Mouse (Mus musculus) yolk sac, embryonic 10.5 days (tissue): ENCODE measurements around the gene Gphn.
"Not testable (repeated sequence)": the region's sequence is repeated elsewhere in the genome, so short reads cannot be mapped to it uniquely, and the experiment has no call there.

Experiments used
- DNase-seq: peaks from one replicate; pipeline ENCODE4 v3.0.0-alpha.2; 2017; ENCODE audit warnings: low spot score

Gphn gene

DNA sequence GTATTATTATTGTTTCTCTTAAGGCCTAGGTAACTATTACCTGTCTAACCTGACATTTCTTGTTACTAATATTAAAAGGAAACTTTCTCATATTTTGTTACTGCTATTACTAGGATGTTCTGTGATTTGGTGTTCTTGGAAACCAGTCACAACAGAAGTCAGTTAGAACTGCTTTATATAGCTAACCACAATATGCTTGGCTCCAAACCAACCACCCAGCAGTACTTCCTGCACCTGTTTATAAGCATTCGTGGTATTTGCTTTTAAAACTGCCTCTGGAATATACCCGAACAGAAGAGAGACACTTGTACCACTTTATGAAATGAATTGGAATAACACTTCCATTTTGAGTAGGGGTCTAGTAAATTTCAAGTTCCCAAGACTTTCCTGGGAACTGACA is 130.3 kb downstream of the Gphn start:
- no peak for DNase-seq

DNA sequence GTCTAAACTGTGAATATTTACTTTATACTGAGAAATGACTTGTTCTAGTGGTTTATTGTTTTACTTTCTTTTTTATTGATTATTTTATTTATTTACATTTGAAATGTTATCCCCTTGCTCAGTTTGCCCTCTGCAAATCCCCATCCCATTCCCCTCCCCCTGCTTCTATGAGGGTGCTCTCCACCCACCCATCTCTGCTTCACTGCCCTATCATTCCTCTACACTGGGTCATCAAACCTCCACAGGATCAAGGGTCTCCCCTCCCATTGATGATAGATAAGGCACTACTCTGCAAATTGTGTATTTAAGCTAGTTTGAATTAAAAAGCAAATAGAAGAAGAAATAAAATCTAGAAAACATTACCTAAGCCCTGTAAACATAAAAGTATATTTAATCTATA is 163.1 kb downstream of the Gphn start:
- no peak for DNase-seq

DNA sequence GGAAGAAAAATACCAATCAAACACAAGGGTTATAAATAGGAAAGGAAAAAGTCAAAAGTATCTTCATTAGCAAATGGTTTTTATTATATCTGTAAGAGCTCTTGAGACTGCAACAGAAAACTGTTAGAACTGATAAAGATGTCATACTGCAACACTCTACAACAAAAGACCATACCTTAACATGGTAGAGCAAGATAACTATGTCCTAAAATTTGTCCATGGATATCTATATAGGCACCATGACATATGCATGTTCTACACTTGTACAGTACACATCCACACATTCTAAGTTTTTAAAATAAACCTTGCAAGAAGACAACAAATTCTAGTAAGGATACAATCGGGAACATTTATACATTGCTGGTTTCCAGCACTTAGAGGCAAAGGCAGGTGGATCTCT is 169.1 kb downstream of the Gphn start:
- DNase-seq: no peak

DNA sequence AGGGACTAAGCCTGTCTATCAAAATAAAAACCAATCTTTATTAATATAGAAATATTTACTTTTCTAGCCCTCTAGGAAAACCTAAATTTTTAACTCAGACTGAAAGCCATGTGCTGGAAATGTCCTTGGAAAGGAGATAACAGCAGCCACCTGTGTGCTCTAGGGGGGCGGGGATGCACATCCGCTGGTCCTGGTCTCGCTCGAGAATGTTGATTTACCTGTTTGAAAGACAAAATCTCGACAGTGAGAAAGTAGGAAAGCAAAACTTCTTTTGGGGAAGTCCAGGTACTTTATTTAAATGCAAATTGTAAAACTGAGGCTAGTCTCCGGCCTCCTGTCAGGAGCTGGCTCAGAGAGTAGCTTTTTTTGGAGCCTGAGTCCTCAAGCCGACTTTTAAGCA is 181.3 kb downstream of the Gphn start:
- DNase-seq: not testable (repeated sequence)

DNA sequence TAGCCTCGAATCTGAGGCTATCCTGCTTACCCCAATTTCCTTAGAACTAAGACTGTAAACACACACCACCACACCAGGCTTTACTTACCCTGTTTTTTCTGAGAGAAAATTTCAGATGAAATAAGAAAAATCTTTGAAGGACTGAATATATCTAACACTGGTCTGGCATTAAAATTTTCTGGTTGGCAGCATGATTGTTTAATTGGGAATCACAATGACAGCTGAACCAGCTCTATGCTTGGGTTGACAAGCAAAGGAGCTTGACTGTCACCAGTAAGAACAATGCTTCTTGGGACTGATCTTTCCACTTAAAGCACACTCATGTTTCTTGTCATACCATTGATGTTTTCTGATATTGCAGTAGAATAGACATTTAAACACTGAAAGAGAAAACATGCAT is 296.0 kb downstream of the Gphn start:
- DNase-seq: no peak

DNA sequence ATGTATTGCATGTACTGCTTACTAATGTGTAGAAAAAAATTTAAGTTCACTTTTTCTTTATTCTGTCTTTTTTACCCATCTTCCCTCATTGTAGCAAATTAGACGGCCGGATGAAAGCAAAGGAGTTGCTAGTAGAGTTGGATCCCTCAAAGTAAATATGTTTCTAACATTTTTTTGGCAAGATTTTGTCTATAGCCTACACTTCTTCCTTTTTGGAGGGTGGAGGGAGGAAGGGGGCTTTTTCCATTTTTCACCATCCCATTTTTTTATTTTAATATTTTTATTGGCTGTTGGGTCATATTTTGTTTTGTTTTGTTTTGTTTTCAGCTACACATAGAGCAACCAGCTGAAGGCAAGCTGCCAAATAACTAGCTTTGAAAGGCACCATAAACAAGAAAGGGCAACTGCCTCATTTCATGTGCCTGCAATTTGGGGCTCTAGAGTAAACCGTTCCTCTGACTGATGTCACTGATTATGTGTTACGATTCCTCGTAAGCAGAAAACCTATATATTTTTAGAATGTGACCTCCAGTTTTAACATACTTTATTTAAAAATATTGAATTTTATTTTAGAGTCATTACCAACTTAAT is 296.7 kb downstream of the Gphn start:
- DNase-seq: no peak

DNA sequence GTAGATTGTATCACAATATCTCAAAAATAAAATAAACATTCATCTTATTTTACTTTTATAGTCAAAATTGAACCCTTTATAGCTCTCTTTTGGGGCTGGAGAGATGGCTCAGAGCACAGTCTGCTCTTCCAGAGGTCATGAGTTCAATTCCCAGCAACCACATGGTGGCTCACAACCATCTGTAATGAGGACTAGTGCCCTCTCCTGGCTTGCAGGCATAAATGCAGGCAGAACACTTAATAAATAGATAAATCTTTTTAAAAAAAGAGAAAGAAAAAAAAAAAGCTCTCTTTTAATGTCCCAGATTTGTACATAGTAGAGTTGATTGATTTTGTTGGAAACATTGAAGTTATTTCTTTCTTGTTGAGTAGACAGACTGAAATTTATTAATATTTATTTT is 311.4 kb downstream of the Gphn start:
- not testable (repeated sequence) for DNase-seq

DNA sequence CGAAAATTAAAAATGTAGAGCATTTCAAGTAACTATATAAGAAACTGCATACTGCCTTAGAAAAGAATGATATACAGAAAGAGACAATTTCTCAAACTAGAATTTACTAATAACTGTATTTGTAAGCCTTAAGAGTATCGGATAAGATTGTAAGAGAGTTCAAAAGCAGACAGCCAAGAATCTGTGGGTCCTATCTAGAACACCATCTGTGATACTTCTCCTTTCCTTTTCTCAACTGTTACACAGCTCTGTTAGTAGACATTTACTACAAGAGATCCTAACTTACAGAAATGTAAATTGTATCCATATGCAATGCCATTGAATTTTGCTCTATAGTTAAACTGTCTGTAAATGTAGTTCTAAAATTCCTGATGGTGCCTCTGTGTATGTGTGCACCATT is 324.7 kb downstream of the Gphn start:
- no peak for DNase-seq

DNA sequence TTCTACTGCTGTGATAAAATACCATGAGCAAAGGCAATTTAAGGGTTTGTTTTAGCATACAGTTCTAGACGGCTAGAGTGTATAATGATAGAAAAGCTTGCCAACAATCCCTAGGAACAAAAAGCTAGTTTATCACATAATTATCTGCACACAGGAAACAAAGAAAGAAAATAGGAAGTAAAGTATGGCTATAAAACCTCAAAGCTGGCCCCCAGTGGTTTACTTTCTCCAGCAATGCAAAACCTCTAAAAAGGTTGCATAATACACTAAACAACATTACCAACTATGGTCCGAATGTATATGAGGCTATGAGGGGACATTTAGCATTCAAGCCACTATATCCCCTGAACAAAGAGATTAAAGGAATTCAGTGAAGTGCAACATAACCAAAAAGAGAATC is 405.6 kb downstream of the Gphn start:
- no peak for DNase-seq

DNA sequence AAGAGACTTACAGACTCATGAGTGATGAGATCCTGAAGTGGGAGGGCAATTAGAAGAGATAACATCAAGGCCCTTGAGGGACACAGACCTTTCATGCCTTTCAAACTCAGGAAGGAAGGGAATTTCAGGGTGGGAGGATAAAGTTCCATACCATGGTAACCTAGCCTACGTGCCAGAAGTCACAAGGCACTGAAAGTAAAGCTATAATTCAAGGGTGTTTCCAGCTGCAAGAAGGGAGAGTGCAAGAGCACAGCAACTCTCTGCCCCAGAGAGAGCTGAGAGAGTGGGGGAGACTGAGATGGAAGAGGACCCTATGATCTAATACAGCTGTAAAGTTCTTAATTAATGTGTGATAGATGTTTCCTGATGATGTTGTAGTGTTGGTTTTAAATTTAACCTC is 413.3 kb downstream of the Gphn start:
- DNase-seq: no peak

DNA sequence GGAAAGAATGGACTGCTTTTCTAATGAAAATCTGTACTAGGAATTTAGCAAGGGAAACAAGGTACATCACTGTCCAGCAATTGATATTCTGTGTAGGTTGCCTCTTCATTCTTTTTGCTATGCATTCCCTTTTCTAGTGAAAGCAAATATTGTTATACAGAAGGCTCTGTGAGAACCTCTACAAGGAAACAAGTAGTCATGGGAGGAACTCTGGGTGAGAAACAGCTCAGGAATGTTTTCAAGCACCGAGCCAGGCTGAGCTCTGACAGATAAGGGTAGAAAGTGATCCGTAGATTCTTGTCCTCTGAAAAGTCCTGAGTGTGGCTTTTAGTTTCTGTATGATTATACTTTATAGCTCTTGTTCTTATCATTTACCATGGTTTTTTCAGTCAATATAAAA is 413.9 kb downstream of the Gphn start:
- no peak for DNase-seq

DNA sequence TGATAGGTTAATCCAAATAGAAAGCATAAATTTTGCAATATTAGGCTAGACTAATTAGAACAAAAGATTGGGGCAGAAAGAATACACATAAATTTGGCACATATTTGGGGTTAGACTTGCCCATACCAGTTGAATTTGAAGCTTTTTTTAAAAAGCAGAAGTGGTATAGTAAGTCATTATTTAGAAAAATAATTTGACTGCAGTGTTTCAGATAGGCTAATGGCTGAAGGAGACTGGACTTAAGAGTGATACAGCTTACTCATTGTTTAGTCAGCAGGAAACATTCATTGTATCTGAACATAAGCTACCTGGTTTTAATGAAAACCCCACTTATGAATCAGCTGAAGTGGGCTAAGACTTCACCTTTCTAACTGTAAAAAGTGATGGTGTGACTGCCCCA is 415.0 kb downstream of the Gphn start:
- DNase-seq: no peak

DNA sequence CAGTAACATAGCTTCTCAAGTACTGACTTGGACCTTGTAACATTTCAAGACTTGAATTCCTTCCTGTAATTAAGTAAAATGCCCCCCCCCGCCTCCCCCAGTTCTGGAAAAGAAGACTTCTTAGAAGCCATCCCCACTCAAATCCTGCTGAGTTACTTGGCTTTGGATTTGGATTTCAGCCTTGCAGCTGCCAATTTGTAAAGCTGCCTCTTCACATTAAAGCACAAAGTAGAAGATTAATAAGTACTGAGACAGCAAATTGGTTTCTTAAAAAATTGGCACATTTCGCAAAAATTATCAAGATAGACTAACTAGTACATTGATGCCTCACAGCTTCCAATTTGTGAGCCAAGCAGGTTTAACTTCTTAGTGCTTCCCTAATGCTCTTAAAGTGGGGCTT is 417.5 kb downstream of the Gphn start:
- no peak for DNase-seq

DNA sequence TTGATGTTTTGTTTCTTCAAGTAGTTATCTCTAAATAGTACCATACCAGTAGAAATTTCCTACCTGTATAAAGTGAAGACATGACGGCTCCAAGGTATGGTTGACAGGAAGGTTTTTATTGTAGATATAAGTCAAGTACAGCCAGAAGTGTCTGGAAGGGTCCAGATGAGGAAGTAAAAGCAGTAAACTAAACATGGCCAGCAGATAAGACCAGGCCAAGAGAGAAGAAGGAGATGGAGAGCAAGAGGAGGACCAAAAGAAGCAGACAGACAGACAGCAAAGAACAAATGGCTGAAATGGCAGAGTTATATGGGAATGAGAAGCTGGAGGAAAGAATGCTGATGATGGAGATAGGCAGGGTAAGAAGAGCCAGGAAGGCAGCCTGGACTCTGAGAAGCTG is 419.1 kb downstream of the Gphn start:
- no peak for DNase-seq

DNA sequence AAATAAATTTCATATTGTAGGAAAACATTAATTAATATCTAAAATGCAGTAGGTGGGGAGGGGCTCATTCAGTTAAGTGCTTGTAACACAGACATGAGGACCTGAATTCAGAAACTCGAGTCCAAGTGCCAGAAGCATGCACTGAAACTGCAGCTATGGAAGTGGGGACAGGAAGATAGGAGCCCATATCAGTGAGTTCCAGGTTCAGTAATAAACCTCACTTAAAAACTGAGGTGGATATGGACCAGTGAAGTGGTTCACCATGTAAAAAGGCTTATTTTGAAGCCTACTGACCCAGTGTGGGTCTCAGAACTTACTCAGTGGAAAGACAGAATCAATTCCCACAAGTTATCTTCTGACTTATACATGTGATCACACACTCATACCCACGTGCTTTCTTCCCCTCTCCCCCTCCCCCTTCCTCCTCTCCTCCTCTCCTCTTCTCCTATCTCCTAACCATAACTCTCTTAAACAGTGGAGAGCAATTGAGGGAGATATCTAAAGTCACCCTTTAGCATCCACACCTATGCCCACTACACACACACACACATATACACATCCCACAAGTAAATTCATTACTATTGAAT is 433.6 kb downstream of the Gphn start:
- DNase-seq: no peak

DNA sequence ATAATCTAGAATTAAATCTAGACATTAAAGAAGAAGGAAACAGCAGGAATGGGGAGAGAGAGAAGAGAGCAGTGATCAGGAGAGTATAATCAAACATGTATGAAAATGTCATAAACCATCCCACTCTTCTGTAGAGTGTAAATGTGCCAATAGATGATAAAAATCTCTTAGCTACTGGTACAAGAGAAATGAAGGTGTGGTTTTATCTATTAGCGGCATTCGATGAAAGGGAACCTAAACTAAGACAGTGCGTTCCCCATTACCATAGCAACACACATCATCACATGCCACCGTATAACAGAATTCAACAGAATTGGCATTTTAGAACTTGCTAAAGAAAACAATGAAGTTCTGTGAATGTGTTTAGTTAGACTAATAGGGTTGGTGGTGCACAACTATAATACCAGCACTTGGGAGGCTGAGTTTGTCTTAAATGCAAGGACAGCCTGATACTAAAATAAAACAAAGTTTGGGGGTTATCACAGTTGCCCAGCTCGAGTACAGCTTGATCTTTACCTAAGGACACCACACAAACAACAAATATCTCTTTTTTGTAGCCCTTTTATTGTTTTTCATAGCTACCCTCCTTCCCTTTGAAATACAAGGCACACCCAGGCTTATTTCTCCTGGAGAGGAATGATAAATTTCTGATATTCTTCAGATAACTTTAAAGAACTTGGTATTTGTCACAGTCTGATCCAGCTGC is 452.1 kb downstream of the Gphn start:
- DNase-seq: no peak

DNA sequence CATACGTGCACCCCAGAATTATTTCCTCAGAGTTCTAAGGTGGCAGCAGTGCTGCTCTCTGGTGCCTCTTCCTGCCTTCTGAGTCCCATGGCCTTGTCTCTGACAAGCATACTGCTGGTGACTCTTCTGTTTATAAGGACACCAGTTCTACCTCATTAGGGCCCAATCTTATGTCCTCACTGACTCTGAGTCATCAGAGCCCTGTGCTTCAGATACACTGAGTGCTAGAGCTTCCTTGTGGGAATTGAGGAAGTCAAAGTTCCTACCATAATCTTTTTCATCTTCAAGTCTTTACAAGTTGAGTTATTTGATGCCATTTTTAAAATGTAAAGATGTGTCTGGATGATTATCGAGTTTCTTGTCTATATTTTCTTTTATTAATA is 452.6 kb downstream of the Gphn start:
- no peak for DNase-seq

DNA sequence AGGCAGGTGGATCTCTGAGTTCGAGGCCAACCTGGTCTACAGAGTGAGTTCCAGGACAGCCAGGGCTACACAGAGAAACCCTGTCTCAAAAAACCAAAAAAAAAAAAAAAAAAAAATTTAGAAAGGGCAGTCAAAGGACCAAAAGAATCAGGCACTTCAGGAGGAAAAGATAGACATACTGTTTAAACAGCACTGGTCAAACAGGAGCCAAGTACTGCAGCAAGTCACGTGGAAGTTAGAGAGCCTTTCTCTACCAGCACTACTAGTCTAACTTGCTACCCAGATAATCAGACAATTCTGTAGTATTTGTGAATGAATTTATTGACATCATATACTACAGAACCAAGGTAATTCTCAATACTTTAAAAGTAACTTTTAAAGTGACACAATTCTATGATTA is 454.9 kb downstream of the Gphn start:
- no peak for DNase-seq

DNA sequence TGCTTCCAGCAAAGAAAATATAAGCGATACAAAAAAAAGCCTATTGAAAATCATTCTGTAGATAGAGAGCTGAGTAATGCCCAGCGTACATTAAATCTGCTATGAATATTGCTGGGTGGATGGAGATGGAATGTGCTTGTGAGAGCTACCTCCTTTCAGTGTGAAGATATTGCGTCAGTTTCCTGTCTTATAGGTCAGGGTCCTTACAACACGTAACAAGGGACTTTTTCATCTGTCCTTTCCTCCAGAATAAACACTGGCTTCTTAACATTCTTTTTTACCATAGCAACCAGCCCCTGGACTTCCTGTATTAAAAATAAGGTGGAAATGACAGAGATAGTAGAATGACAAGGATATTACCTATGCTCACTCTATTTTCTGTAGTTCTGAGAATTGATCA is 456.1 kb downstream of the Gphn start:
- no peak for DNase-seq

DNA sequence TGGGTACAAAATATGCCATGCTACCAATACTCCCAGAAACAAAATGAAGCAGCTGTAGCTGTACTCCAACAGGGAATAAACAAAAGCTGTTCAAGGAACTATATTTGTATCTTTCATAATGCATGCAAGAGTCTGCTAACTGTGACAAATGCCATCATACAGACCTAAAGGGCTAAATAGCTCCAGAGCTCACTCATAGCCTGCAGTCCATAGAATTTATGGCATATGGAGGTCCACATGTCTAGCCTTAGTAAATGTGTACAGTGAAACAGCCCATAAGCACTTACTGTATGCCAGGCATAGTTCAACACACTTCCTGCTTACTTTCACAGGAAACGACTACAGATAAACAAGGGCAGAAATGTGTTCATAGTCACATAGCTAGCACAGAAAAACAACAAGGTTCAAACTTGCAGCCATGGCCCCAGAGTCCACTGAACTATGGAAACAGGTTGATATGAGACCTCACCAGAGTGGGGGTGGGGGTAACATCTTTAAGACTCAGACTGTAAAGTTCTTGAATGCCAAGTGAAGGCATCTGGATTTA is 459.6 kb downstream of the Gphn start:
- no peak for DNase-seq

DNA sequence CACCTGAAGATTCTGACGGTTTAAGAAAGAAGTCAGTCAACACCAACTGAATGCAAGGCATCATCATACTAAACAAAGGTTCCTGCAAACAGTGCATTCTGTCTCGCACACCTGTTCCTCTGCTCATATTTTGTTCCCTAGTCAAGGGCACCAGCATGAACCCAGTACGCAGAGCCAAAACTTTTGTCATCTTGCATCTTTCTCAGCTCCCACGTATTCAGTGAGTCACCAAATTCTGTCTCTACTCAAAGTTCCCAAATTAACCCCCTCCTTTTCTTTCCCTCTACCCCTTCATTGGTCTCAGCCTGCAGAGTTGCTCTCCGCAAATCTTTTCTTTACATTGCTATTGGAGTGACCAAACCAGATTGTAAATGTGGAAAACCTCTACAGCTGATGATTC is 462.7 kb downstream of the Gphn start:
- DNase-seq: no peak

DNA sequence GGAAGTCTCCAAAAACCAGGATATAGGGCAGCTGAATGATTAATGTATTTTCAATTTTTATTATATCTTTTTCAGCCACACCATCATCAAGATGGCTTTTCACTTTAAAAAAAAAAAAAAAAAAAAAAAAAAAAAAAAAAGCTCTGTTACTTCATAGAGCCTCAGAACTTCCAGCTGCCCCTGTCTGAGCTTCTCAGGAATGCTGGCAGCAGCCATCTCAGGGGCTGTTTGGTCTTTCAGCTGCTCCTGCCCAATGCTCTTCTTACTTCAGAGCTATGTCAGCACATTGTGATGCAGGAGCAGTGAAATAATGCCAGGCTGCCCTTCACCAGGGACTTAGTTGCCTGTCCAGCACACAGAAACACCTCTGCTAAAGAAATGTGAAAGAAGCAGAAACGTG is 465.1 kb downstream of the Gphn start, which contains the start of gene Fam71d:
Gene Fam71d (plus strand): TSS at position 211 of the 400 bp plus-strand sequence.
- no peak for DNase-seq

DNA sequence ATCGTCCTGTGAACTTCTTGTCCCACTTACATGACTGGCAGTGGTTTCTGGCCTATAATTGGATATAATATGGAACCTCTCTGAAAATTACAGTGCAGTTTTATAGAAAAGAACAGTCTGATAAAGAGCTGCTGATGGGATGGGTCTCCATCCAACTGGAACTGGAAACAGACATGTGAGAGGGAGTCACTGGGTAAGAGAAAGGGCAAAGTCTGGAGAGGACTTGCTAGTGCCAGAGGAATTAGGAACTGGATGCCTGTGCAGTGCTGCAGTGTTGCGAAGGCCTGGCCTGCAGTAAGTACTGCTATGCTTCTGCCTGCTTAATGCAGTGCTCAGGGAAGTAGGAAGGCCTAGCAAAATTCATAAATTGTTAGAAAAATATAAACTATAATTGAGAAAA is 467.1 kb downstream of the Gphn start:
- DNase-seq: no peak

DNA sequence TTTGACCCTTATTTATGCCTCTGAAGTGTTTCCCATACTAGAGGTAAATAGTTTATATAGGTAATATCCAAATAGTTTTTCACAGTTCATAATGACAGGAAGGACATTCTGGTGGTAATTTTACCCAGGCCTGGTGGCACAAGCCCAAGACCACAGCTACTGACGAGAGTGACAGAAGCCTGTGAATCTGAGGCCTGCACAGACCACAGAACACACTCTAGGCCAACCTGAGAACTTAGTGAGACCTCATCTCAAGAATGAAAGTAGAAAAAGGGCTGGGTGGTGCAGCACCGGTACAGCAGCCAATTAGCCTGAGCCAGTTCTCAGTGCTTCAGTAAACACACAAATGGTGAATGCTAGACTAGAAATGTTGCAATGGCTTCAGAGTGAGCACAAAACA is 491.6 kb downstream of the Gphn start:
- no peak for DNase-seq
